Mouse (Mus musculus) myocyte (in vitro differentiated cells): ENCODE data around the gene Amph. TPM values are rescaled to one million over a fixed set of nuclear protein-coding genes. Genes with fewer than 3 reads are reported as not detected.

Experiments used
- H3K27me3 ChIP-seq: one replicate; pipeline ENCODE4 v1.6.1; 2011; ENCODE audit not compliant: control insufficient read depth, insufficient read depth, insufficient read length
- H3K36me3 ChIP-seq: one replicate; pipeline ENCODE4 v1.6.1; 2011; ENCODE audit not compliant: control insufficient read depth, insufficient read depth
- H3K4me2 ChIP-seq: one replicate; pipeline ENCODE4 v1.6.1; 2011; ENCODE audit warnings: low read depth, control low read depth
- H3K4me3 ChIP-seq: one replicate; pipeline ENCODE4 v1.5.1; 2011; ENCODE audit warnings: mild to moderate bottlenecking, control low read depth, moderate library complexity
- H3K79me2 ChIP-seq: one replicate; pipeline ENCODE4 v1.6.1; 2011; ENCODE audit not compliant: control insufficient read depth, insufficient read depth
- H3ac ChIP-seq: one replicate; pipeline ENCODE4 v1.6.1; 2011; ENCODE audit not compliant: control insufficient read depth, insufficient read length
- CEBPB ChIP-seq: IDR thresholded peaks from 2 replicates; pipeline ENCODE4 v1.6.1; 2011; ENCODE audit warnings: mild to moderate bottlenecking, moderate library complexity; ENCODE audit not compliant: poor library complexity, insufficient read depth, severe bottlenecking
- E2F4 ChIP-seq: IDR thresholded peaks from one replicate; pipeline ENCODE4 v1.6.1; 2011; ENCODE audit warnings: mild to moderate bottlenecking, control low read depth, moderate library complexity; ENCODE audit not compliant: insufficient read depth
- MAX ChIP-seq: IDR thresholded peaks from one replicate; pipeline ENCODE4 v1.6.1; 2011; ENCODE audit warnings: low read depth, mild to moderate bottlenecking, control low read depth
- MYOD1 ChIP-seq, 3 experiments: IDR thresholded peaks; one replicate each; pipeline ENCODE4 v1.6.1; 2011; ENCODE audit warnings: control low read depth in 2 of 3, low read depth in 2 of 3, mild to moderate bottlenecking in 2 of 3, moderate library complexity in 1 of 3; ENCODE audit not compliant: insufficient read length in 2 of 3, control insufficient read depth in 1 of 3
- MYOG ChIP-seq, 3 experiments: IDR thresholded peaks; one replicate each; pipeline ENCODE4 v1.6.1; 2011; ENCODE audit warnings: control low read depth in 2 of 3, low read depth in 2 of 3, mild to moderate bottlenecking in 2 of 3; ENCODE audit not compliant: insufficient read length in 2 of 3, control insufficient read depth in 1 of 3, insufficient read depth in 1 of 3
- POLR2A ChIP-seq: IDR thresholded peaks from one replicate; pipeline ENCODE4 v1.6.1; 2011; ENCODE audit warnings: low read depth, mild to moderate bottlenecking, control low read depth, moderate library complexity; ENCODE audit not compliant: insufficient read length
- POLR2AphosphoS2 ChIP-seq: IDR thresholded peaks from one replicate; pipeline ENCODE4 v1.6.1; 2011; ENCODE audit warnings: low read depth, control low read depth; ENCODE audit not compliant: insufficient read length
- REST ChIP-seq: IDR thresholded peaks from one replicate; pipeline ENCODE4 v1.6.1; 2011; ENCODE audit warnings: mild to moderate bottlenecking, control low read depth, moderate library complexity; ENCODE audit not compliant: insufficient read depth, insufficient read length
- SRF ChIP-seq: IDR thresholded peaks from one replicate; pipeline ENCODE4 v1.6.1; 2011; ENCODE audit warnings: low read depth; ENCODE audit not compliant: control insufficient read depth, insufficient read length
- TCF12 ChIP-seq: IDR thresholded peaks from one replicate; pipeline ENCODE4 v1.6.1; 2011; ENCODE audit warnings: mild to moderate bottlenecking, control low read depth; ENCODE audit not compliant: poor library complexity, insufficient read depth, severe bottlenecking
- TCF3 ChIP-seq: IDR thresholded peaks from one replicate; pipeline ENCODE4 v1.6.1; 2011; ENCODE audit warnings: low read depth, control low read depth; ENCODE audit not compliant: insufficient read length
- USF1 ChIP-seq: IDR thresholded peaks from one replicate; pipeline ENCODE4 v1.6.1; 2011; ENCODE audit warnings: low read depth, mild to moderate bottlenecking, control low read depth, moderate library complexity
- polyA plus RNA-seq: library from polyadenylated mRNA; unstranded; fragments of >200 nt; fragmentation: generic; extraction: Trizol; gene quantifications from one replicate; pipeline ENCODE4 v1.2.1, GENCODE M21; 2012; ENCODE audit warnings: missing spikeins

Amph gene
- polyA plus RNA-seq, 1 experiment: not detected

DNA sequence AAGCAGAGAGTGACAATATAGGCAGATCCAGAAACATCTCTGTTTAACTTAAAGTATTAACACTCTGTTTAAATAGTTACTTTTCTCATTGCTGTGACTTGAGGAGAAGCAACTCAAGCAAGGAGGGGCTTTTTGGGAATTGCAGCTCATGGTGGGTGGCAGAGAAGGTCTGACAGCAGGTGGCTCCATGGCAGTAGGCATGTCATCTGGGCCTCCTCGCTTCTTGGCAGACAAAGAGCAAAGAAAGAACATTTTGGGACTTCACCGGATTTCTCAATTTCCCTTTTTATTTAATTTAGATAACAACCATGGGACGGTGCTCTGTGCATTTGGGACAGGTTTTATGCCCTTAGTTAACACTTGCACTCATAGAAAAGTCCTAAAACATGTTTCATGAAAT, 195.8 kb downstream of the Amph start:
- Histone ChIP-seq H3K36me3 (no peaks in the 10 kb centered on the region), H3K27me3 (no peaks in the 10 kb centered on the region), H3K4me3 (no peak overlapping the region), H3K79me2 (no peaks in the 10 kb centered on the region), H3K4me2 (no peak overlapping the region), H3ac (no peak overlapping the region)
- TF ChIP-seq POLR2AphosphoS2 (no peak), TCF3 (no peak), MYOG (IDR thresholded peaks at IDR 0.05; ENCODE audit: control insufficient read depth in 1 of 3, insufficient read depth in 1 of 3, insufficient read length in 2 of 3, low read depth in 2 of 3) (no peak), TCF12 (no peak), CEBPB (no peak), USF1 (no peak), SRF (no peak), MYOD1 (IDR thresholded peaks at IDR 0.05; ENCODE audit: control insufficient read depth in 1 of 3, insufficient read length in 2 of 3, low read depth in 2 of 3) (no peak), E2F4 (no peak), POLR2A (no peak), REST (no peak), MAX (no peak)

DNA sequence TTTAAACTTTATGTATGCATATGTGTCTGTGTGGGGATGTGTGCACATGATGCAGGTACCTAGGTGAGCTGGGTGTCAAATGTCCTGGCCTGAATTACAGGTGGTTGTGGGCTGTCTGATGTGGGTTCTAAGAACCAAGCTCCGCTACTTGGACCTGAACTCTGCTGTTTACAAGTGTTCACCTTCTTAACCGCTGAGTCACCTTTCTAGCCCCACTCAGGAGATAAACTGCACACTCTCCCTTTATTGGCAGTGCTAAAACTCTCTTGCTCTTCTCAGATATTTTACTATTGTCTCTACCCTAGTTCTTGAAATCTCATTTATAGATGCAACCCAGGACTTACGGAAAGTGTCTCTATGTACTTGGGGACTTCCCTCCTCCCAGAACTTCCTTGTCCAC, 199.5 kb downstream of the Amph start:
- no peak overlapping the region for H3K4me2 ChIP-seq
- TF ChIP-seq REST: no peak
- H3K27me3 ChIP-seq: no peaks in the 10 kb centered on the region
- no peaks in the 10 kb centered on the region for H3K36me3 ChIP-seq
- no peaks in the 10 kb centered on the region for H3K79me2 ChIP-seq
- H3ac ChIP-seq: no peak overlapping the region
- no peak overlapping the region for H3K4me3 ChIP-seq

DNA sequence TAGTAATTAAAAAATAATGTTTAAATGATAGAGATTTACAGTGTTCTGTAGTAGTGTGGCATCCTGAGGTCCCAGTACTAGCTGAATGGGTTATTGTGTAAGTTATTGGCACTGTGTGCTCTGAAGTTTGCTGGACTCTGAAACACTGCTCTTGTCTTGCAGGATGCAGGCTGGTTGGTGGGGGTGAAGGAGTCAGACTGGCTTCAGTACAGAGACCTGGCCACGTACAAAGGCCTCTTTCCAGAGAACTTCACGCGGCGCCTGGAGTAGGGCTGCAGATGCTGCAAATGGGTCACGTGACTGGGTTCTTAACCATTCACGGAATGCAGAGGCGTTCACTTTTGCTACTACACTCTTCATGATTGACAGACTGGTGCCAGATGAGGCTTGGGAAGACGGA, 201.6 kb downstream of the Amph start:
- Histone ChIP-seq H3K27me3 (no peaks in the 10 kb centered on the region), H3K36me3 (no peaks in the 10 kb centered on the region), H3K79me2 (no peaks in the 10 kb centered on the region), H3ac (no peak overlapping the region), H3K4me2 (no peak overlapping the region), H3K4me3 (no peak overlapping the region)
- no peak for TF ChIP-seq REST
- TF ChIP-seq POLR2A: no peak
- no peak for TF ChIP-seq POLR2AphosphoS2
- TF ChIP-seq MYOG (IDR thresholded peaks at IDR 0.05; ENCODE audit: control insufficient read depth in 1 of 3, insufficient read depth in 1 of 3, insufficient read length in 2 of 3, low read depth in 2 of 3): no peak
- TF ChIP-seq USF1: no peak
- no peak for TF ChIP-seq CEBPB
- no peak for TF ChIP-seq E2F4
- no peak for TF ChIP-seq MAX
- no peak for TF ChIP-seq SRF
- no peak for TF ChIP-seq TCF12
- no peak for TF ChIP-seq MYOD1 (IDR thresholded peaks at IDR 0.05; ENCODE audit: control insufficient read depth in 1 of 3, insufficient read length in 2 of 3, low read depth in 2 of 3)
- no peak for TF ChIP-seq TCF3

DNA sequence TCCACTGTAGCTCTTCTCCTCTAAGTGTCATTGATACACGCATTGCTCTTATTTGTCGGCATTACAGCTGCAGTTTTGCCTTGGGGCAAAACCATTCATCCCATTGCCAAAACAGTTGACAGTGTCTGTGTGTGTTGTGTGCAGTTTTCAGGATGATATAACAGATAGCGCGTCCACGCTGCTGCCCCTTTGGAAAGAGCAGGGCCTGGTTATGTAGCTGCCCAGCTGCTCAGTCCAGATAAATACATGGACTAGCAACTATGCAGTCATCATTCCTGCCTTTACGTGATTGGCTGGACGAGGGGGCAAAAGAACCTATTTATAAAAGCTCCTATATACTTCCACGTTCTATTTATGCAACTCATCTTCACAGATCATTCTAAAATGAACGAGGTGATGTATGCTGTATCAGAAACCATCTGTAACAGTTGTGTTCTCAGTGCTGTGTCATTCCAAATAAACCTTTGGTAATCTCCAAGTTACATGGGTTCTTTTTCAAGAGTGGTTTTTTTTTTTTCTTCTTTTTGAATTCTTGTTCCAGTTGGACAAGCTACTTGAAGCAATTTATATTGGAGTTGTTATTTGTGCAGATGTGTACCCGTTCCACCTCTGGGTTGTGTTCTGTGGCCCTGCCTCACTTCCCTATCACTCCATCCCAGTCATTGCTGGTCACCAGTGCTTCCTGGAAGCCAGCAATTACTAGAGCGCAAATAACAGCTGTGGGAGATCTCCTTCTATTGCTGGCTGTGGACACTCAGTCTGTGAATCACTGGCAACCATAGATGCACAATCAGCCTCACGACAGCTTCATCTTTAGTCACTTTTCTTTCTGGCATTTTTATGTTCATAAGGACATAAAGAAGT, 202.7 kb downstream of the Amph start:
- H3K36me3 ChIP-seq: no peaks in the 10 kb centered on the region
- H3K27me3 ChIP-seq: no peaks in the 10 kb centered on the region
- no peaks in the 10 kb centered on the region for H3K79me2 ChIP-seq
- TF ChIP-seq USF1: no peak
- H3K4me2 ChIP-seq: no peak overlapping the region
- H3ac ChIP-seq: no peak overlapping the region
- no peak overlapping the region for H3K4me3 ChIP-seq

DNA sequence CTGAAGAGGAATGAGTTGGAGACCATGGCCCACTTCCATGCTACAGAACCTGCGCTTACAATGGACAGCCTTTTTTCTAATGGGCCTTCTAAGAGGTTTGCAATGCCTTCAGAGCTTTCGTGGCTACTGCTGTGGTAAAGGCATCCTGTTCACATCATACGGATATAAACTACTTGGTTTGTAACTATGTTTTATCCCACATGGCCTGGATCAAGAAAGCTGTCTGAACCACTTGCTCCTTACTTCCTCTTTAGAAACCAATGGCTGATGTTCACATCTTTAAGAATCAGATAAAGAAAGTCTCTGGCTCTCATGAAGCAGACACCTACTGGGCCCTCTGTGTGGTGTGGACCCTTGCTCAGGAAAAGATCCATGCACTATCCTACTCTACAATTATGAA, 204.1 kb downstream of the Amph start:
- TF ChIP-seq E2F4 (no peak), REST (no peak), MAX (no peak), MYOG (IDR thresholded peaks at IDR 0.05; ENCODE audit: control insufficient read depth in 1 of 3, insufficient read depth in 1 of 3, insufficient read length in 2 of 3, low read depth in 2 of 3) (no peak), POLR2AphosphoS2 (no peak), TCF3 (no peak), CEBPB (no peak), SRF (no peak), POLR2A (no peak), TCF12 (no peak), USF1 (no peak), MYOD1 (IDR thresholded peaks at IDR 0.05; ENCODE audit: control insufficient read depth in 1 of 3, insufficient read length in 2 of 3, low read depth in 2 of 3) (no peak)

More for the DNA sequence above, 204.1 kb downstream of the Amph start:
- Histone ChIP-seq H3ac (no peak overlapping the region), H3K36me3 (no peaks in the 10 kb centered on the region), H3K4me2 (no peak overlapping the region), H3K4me3 (no peak overlapping the region), H3K79me2 (no peaks in the 10 kb centered on the region), H3K27me3 (no peaks in the 10 kb centered on the region)
